Mouse (Mus musculus): ENCODE results near the gene Rrp1. TPM values are rescaled to one million over a fixed set of nuclear protein-coding genes. Genes with fewer than 3 reads are reported as not detected.

Rrp1 gene
- polyA plus RNA-seq, 1 experiment from 2014 or later, result 412 TPM

DNA sequence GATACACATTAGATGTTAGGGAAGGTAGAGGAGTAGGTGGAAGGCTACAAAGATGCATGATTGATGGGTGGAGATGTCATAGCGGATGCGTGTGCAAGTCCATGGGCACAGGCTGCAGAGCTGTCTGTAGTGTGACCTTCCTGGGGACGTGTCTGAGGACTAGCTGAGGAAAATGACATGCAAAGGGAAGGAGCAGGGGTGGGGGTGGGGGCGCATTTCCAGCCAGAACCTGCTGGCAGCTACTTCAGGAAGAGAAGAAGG, 16.3 kb downstream of the Rrp1 start:
- 61% methylated on average over 4 of the region's 4 CpGs for WGBS
- peaks cover 20% of the 10 kb centered on the region for H3K36me3 ChIP-seq
- no peaks in the 10 kb centered on the region for H3K9me3 ChIP-seq
- H3K27me3 ChIP-seq, result peaks cover 12% of the 10 kb centered on the region
- peak; percentile 55; the same call in 1 of the 2 replicates for ATAC-seq (replicated peaks)
- H3K4me1 ChIP-seq, result peaks cover 14% of the 10 kb centered on the region
- no peak overlapping the region for H3K9ac ChIP-seq (replicated peaks)
- H3K4me2 ChIP-seq (replicated peaks), result peak overlapping the region; percentile 37
- peak overlapping the region; percentile 18; the same call in 1 of the 2 replicates for H3K4me3 ChIP-seq
- no peak overlapping the region; the same call in 1 of the 2 replicates for H3K27ac ChIP-seq (replicated peaks)

- peak; percentile 90 for ATAC-seq (replicated peaks)
- Histone ChIP-seq H3K4me3 (peak overlapping the region; percentile 18; the same call in 1 of the 2 replicates), H3K9me3 (no peaks in the 10 kb centered on the region), H3K9ac (replicated peaks) (0 out of 2 replicates have a peak overlapping the region, but pooled peaks have one; percentile 10), H3K36me3 (peaks cover 15% of the 10 kb centered on the region), H3K27me3 (peaks cover 16% of the 10 kb centered on the region), H3K4me2 (replicated peaks) (peak overlapping the region; percentile 37), H3K27ac (replicated peaks) (peak overlapping the region; percentile 62), H3K4me1 (peaks cover 16% of the 10 kb centered on the region)
- 1% methylated on average over 17 of the region's 17 CpGs for WGBS
Measured at GRCm38 (mm10) chr10:78395819-78396624, 16.8 kb downstream of the Rrp1 start.

- peaks cover 23% of the 10 kb centered on the region for H3K27me3 ChIP-seq
- H3K9me3 ChIP-seq, result no peaks in the 10 kb centered on the region
- 80% methylated on average over 3 of the region's 3 CpGs for WGBS
- H3K4me1 ChIP-seq, result peaks cover 21% of the 10 kb centered on the region
- peaks cover 8% of the 10 kb centered on the region for H3K36me3 ChIP-seq
- H3K4me2 ChIP-seq (replicated peaks), result no peak overlapping the region
- ATAC-seq (replicated peaks), result 0 out of 2 replicates have a peak, but pooled peaks have one; percentile 26
- H3K9ac ChIP-seq (replicated peaks), result no peak overlapping the region
- peak overlapping the region; percentile 62 for H3K27ac ChIP-seq (replicated peaks)
- no peak overlapping the region for H3K4me3 ChIP-seq
Measured at GRCm38 (mm10) chr10:78395377-78395776, 17.5 kb downstream of the Rrp1 start.

DNA sequence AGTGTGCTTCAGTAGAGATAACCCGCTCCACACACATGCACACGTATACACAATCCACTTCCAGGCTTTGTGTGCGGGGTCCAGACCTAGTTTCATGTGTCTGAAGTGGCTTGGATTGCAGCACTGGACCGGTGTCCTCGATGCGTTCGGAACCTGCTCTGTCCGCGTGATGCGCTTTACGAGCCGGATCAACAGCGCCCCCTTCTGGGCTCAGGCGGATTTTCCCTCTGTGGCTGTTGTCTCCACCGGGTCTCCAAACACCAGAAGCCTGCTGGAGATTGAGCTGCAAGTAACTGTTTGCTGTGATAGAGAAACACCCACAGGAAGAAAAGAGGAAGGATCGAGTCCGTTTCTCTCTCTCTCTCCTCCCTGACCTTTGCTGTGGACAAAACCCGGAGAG, 20.8 kb downstream of the Rrp1 start:
- no peak overlapping the region; the same call in 1 of the 2 replicates for H3K9ac ChIP-seq (replicated peaks)
- H3K4me2 ChIP-seq (replicated peaks), result no peak overlapping the region
- WGBS, result 2% methylated on average over 18 of the region's 18 CpGs
- H3K27ac ChIP-seq (replicated peaks), result no peak overlapping the region
- H3K36me3 ChIP-seq, result no peaks in the 10 kb centered on the region
- H3K4me1 ChIP-seq, result peaks cover 22% of the 10 kb centered on the region
- H3K4me3 ChIP-seq, result no peak overlapping the region
- H3K9me3 ChIP-seq, result no peaks in the 10 kb centered on the region
- peaks cover 23% of the 10 kb centered on the region for H3K27me3 ChIP-seq
- ATAC-seq (replicated peaks), result no peak

- Histone ChIP-seq H3K27me3 (peaks cover 23% of the 10 kb centered on the region), H3K36me3 (no peaks in the 10 kb centered on the region), H3K4me1 (peaks cover 17% of the 10 kb centered on the region), H3K4me3 (no peak overlapping the region), H3K9ac (replicated peaks) (no peak overlapping the region), H3K9me3 (no peaks in the 10 kb centered on the region), H3K27ac (replicated peaks) (no peak overlapping the region), H3K4me2 (replicated peaks) (no peak overlapping the region)
- ATAC-seq (replicated peaks), result no peak
- 9% methylated on average over 4 of the region's 4 CpGs for WGBS
Measured at GRCm38 (mm10) chr10:78390982-78391470, 21.8 kb downstream of the Rrp1 start.

GRCm38 (mm10) chr10:78388216-78388980, 24.4 kb downstream of the Rrp1 start:
- Histone ChIP-seq H3K9me3 (no peaks in the 10 kb centered on the region), H3K4me2 (replicated peaks) (no peak overlapping the region), H3K27me3 (peaks cover 23% of the 10 kb centered on the region), H3K9ac (replicated peaks) (no peak overlapping the region; the same call in 1 of the 2 replicates), H3K36me3 (no peaks in the 10 kb centered on the region), H3K4me3 (no peak overlapping the region), H3K4me1 (peaks cover 10% of the 10 kb centered on the region; the same call in 1 of the 2 replicates), H3K27ac (replicated peaks) (no peak overlapping the region)
- ATAC-seq (replicated peaks), result no peak
- 45% methylated on average over 20 of the region's 20 CpGs for WGBS

DNA sequence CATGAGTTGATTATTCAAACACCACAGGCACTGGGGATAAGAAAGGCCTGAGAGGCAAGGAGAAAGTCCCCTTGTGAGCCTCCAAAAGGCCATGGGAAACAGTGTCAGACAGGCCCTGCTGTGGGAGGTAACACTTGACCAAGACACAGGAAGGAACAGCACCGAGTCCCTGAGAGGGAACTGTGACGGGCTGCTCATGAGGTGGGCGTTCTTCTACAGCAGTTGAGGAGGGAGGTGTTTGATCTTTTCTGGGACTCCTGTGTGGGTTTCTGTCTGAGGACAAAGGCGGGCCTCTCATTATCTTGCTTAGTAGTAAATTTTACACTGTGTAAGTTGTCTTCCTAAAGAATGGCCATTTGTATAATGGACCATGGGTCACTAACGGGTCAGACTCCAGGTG, 27.3 kb downstream of the Rrp1 start:
- Histone ChIP-seq H3K9ac (replicated peaks) (no peak overlapping the region), H3K4me3 (no peak overlapping the region), H3K36me3 (no peaks in the 10 kb centered on the region), H3K4me2 (replicated peaks) (no peak overlapping the region), H3K27ac (replicated peaks) (no peak overlapping the region), H3K27me3 (peaks cover 2% of the 10 kb centered on the region), H3K9me3 (no peaks in the 10 kb centered on the region), H3K4me1 (peaks cover 2% of the 10 kb centered on the region; the same call in 1 of the 2 replicates)
- no peak for ATAC-seq (replicated peaks)
- 70% methylated on average over 5 of the region's 5 CpGs for WGBS

DNA sequence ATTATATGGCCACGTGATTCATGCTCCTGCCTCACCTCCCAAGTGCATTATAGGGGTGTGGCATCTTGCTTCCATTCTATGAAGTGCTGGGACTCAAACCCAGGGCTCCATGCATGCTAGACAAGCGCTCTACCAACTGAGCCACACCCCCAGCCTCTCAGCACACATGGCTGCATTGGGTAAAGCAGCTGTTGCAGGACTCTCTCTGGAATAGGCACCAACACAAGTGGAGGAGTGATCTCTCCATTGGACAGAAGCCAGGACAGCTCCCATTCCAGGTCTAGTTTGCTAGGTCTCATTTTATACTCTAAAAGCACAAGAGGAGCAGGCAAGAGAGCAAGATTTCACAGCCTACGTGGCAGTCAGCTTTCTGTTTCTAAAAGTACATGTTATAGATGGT, 29.3 kb downstream of the Rrp1 start:
- no peak for ATAC-seq (replicated peaks)
- H3K27me3 ChIP-seq, result no peaks in the 10 kb centered on the region
- no peak overlapping the region for H3K27ac ChIP-seq (replicated peaks)
- H3K9ac ChIP-seq (replicated peaks), result no peak overlapping the region
- H3K4me3 ChIP-seq, result no peak overlapping the region
- WGBS, result 77% methylated on average over 3 of the region's 3 CpGs
- no peaks in the 10 kb centered on the region for H3K4me1 ChIP-seq
- H3K4me2 ChIP-seq (replicated peaks), result no peak overlapping the region
- H3K36me3 ChIP-seq, result no peaks in the 10 kb centered on the region
- H3K9me3 ChIP-seq, result no peaks in the 10 kb centered on the region

GRCm38 (mm10) chr10:78378516-78378915, 34.3 kb downstream of the Rrp1 start:
- no peak overlapping the region for H3K4me3 ChIP-seq
- H3K4me1 ChIP-seq, result no peaks in the 10 kb centered on the region
- H3K4me2 ChIP-seq (replicated peaks), result no peak overlapping the region
- H3K36me3 ChIP-seq, result no peaks in the 10 kb centered on the region
- no peak overlapping the region for H3K27ac ChIP-seq (replicated peaks)
- H3K9me3 ChIP-seq, result no peaks in the 10 kb centered on the region
- ATAC-seq (replicated peaks), result no peak
- WGBS, result 92% methylated on average over 7 of the region's 7 CpGs
- H3K27me3 ChIP-seq, result no peaks in the 10 kb centered on the region
- H3K9ac ChIP-seq (replicated peaks), result no peak overlapping the region

- no peaks in the 10 kb centered on the region for H3K4me1 ChIP-seq
- no peaks in the 10 kb centered on the region for H3K36me3 ChIP-seq
- no peak overlapping the region for H3K4me2 ChIP-seq (replicated peaks)
- H3K9me3 ChIP-seq, result no peaks in the 10 kb centered on the region
- no peak for ATAC-seq (replicated peaks)
- no peak overlapping the region for H3K4me3 ChIP-seq
- no peak overlapping the region for H3K9ac ChIP-seq (replicated peaks)
- no peak overlapping the region for H3K27ac ChIP-seq (replicated peaks)
- no peaks in the 10 kb centered on the region for H3K27me3 ChIP-seq
- 69% methylated on average over 27 of the region's 27 CpGs for WGBS
Measured at GRCm38 (mm10) chr10:78372681-78373668, 39.9 kb downstream of the Rrp1 start.

DNA sequence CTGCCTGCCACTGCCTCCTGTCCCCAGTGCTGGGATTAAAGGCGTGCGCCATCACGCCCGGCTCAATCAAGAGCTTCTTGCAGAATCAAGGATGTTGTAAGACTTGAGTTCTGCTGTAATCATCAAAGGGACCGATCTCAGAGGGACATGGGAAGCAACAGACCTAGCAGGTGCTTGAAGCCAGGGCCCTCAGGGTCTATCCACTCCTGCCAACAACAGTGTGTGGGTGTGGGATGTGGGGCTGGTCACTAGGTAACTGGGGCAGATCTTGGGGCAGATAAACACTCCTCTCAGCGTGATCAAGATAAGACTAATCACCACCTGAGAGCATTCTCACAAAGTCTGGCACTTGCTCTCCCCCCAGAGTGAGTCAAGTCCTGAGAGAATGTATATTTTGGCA, 41.1 kb downstream of the Rrp1 start:
- Histone ChIP-seq H3K4me3 (no peak overlapping the region), H3K9ac (replicated peaks) (no peak overlapping the region), H3K27me3 (no peaks in the 10 kb centered on the region), H3K36me3 (no peaks in the 10 kb centered on the region), H3K9me3 (no peaks in the 10 kb centered on the region), H3K4me1 (no peaks in the 10 kb centered on the region), H3K27ac (replicated peaks) (no peak overlapping the region), H3K4me2 (replicated peaks) (no peak overlapping the region)
- 92% methylated on average over 6 of the region's 6 CpGs for WGBS
- ATAC-seq (replicated peaks), result no peak
